Mouse (Mus musculus) heart, adult 18-20 months (tissue): ENCODE measurements around the gene Cnnm4. TPM values are rescaled to one million over a fixed set of nuclear protein-coding genes. Genes with fewer than 3 reads are reported as not detected.

ENCODE experiments used
- DNase-seq, 2 experiments: peaks; one replicate each; pipeline ENCODE4 v3.0.0; 2021 to 2022; ENCODE audit warnings: mixed read lengths in 1 of 2
- long read RNA-seq, 2 experiments: library from polyadenylated mRNA; stranded (forward); transcript quantifications; one replicate each; pipeline ENCODE4 v2.0.0; 2021
- total RNA-seq, 2 experiments: library from RNA; stranded (reverse); gene quantifications; 2 replicates each; pipeline ENCODE4 v1.2.3; 2021

Gene Cnnm4
- 1 to 10 TPM; 3.8 to 4.3 TPM for total RNA-seq
- long read RNA-seq, experiment 1: 0 reads
- long read RNA-seq, experiment 2: 0 reads

DNA sequence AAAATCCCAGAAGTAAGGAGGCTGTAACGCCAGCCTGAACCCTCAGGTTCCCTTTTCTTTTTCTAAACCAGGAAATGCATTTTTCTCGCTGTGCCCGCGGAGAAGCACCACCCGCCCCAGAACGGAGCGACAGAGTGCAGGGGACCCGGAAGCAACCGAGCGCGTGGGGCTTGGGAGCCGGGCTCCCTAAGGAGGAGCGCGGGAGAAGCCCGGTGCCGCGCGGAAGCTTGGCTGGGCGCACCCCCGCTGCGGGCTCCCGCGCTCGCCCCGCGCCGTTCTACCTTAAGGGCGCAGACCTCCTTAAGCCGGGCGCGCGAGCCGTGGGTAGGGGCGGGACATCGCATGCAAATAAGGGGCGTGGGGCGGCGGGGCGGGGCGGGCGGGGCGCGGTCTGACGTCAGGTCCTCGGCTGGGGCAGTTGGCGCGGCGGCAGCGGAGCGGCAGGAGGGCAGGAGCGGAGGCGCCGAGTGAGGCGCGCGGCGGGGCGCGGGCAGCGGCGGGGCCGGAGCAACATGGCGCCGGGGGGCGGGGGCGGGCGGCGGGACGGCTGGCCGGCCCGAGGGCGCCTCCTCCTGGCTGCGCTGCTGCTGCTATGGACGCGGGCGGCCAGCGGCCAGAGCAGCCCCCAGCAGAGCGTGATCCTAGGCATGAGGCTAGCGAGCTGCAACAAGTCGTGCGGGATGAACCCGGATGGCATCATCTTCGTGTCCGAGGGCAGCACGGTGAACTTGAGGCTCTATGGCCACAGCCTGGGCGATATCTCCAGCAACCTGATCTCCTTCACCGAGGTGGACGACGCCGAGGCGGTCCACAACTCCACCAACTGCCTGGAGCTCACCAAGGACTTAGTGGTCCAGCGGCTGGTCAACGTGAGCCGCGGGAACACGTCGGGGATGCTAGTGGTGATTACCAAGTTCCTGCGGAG lies at the start of gene Cnnm4:
Cnnm4 (plus strand) TSS at position 440 of the 925 bp plus-strand sequence.
- peak; percentile 88 to 92 for DNase-seq

- DNase-seq: no peak
Observed at GRCm38 (mm10) chr1:36429511-36429910, 41.9 kb upstream of the Cnnm4 start.

DNA sequence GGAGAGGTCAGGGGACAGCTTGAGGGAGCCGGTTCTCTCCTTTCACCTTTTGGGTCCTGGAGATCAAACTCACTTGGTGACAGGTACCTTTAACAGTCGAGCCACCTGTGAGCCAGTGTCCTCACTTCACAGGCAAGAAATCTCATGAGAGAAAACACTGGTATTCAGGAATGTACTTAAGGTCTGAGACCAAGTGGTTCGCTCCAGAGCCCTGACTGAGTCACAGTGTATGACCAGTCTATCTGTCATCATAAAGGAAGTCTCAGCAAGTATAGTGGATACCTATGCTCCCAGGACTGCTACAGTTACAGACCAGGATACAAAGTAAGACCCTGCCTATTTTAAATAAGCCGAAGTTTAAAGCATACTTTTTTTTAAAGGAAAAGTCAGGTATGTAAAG lies 38.4 kb upstream of the Cnnm4 start:
- DNase-seq: no peak

DNA sequence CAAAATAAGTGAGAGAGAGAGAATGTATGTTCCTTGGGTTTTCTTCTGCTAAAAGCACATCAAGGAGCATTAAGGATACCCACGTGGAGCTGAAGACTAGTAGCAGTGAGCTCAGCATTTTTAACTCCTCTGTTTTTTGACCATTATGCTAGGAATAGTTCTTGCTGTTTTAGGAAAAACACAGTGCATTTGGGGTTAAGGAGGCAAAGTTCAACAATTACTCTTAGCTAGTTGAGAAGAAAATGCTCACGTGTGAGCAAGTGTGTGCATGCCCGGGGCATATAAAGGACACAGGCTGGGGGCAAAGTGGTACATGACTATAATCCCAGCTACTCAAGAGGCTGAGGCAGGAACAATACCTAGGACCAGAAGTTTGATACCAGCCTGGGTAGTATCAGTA lies 37.8 kb upstream of the Cnnm4 start:
- DNase-seq: no peak

DNA sequence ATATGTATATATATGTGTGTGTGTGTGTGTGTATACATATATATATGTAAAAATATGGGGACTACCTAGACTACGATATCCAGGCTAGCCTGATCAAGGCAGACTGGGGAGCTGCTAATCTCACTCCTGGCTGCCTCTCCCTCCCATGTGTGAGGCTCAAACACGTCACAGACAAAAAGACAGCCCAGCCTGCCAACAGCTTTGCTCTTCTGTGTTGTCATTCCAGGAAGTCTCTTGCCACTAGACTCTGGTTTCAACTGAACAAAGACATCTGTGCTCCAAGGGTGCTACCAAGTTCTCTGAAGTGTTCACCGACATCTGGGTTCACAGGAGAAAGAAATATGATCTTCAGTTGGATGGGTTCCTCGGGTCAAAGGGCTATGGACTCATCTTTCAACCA lies 36.3 kb upstream of the Cnnm4 start:
- no peak for DNase-seq

GRCm38 (mm10) chr1:36436515-36436914 lies 34.9 kb upstream of the Cnnm4 start:
- no peak for DNase-seq

- DNase-seq: no peak
Observed at GRCm38 (mm10) chr1:36437223-36437622, 34.2 kb upstream of the Cnnm4 start.

DNA sequence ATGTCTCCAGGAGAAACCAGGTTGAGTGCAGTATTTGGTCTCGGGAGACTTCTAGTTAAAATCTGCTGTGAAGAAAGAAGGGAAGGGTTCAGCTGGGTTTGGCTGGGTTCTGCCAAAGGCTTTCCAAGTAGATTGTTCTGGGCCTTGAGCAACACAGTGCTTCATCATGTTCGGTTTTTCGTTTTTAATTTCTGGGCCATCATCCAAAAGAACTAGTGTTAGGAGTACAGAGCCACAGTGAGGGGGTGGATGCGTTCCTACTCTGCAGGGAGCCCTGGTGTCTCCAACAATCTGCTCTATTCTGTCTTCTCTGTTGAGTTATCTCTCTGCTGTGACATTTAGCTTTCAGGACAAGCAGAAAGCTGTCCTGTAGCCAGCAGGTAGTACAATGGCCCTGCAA lies 30.3 kb upstream of the Cnnm4 start:
- DNase-seq: peak; percentile 56 to 73

DNA sequence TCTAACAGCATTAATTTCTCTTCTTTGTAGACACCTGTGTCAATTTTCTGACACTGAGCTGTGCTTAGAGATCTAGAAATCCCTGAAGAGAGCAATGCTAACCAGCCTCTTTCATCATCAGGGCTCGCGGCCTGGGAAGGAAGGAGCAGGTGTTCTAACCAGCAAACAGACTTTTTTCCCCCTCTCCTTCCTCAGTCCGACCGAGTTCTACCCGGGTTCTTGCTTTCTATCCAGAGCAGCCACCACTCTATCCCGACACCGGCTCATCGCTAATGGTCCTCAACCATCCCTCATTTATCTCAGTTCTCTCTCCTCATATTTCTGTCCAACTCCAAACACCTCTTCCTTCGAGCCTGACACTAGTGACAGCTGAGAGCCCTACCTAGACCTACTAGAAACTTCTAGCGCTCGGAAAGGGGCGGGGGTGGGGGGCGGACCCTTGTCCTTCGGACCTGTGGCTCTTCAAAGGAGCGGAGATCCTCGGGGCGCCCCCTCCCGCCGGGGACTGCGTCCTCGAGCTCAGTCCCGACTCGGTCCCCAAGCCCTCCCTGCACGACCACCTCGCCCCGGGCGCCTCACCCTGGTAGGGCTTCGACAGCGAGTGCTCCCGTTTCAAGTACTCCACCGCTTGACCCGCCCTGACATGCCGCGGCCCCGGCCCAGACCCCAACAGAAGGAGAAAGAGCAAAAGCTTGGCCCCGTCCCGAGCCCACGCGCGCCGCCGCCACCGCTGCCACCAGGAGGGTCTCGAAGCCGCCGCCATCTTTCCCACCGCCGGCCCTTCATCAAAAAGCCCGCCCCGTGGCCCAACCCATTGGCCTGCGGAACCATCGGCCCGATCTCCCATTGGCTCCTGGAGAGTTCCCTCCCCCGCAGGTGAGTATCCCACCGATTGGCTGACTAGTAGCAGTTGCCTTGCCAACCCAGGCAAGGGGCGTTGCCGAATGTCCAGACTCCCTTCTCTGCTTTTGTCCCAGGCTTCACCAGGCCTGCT lies 26.7 kb upstream of the Cnnm4 start, which contains the start of gene Lman2l:
Lman2l (minus strand) TSS at position 801 of the 994 bp plus-strand sequence.
- peak; percentile 96 to 97 for DNase-seq

- DNase-seq: no peak
Observed at GRCm38 (mm10) chr1:36445508-36445907, 25.9 kb upstream of the Cnnm4 start.

GRCm38 (mm10) chr1:36446106-36446824 lies 25.2 kb upstream of the Cnnm4 start:
- no peak for DNase-seq

- DNase-seq: no peak
Observed at GRCm38 (mm10) chr1:36446841-36447240, 24.6 kb upstream of the Cnnm4 start.

GRCm38 (mm10) chr1:36454055-36454815 lies 17.2 kb upstream of the Cnnm4 start:
- DNase-seq: no peak

DNA sequence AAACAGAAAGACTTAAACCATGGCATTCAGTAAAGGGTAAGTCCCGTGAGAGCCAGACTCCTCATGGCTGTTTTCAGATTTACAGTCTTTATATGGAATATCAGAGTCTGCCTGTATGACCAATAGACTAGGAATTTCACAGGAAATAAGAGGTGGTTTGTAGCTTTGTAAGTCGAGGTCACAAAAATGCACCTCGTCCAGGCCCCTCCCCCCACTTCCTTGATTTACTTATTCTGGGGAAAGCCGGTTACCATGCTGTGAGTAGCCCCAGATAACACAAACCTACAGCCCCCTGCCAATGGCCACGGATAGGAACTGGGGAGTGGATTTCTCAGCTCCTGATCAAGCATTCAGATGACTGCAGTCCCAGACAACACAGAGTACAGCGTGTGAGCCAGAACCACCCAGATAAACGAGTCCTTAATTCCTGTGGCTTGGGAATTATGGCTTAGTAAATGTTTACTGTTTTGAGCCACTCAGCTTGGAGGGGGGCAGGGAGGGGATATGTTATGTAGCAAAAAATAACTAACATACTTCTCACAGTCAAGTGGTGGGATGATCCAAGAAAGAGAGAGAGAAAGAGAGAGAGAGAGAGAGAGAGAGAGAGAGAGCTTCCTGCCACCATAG lies 13.9 kb upstream of the Cnnm4 start:
- no peak for DNase-seq

- DNase-seq: no peak
Observed at GRCm38 (mm10) chr1:36458169-36458568, 13.3 kb upstream of the Cnnm4 start.

DNA sequence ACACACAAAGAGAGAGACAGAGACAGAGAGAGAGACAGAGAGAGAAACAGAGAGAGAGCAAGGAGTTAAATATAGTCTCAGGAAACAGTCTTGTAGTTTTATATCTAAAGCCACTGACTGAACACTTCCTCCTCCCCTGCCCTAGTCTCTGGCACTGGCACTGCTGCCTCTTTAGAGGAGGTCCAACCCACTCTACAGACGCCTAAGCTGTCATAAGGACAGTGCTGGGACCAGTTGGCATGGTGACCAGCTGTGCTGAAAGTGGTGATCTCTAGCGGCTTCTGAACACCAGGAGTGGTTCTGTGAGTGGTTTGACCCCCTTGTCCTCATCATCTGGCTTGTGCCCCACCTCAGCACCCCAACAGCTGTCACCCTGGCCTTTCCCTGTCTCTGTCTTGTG lies 9.6 kb upstream of the Cnnm4 start:
- no peak for DNase-seq

- DNase-seq: no peak
Observed at GRCm38 (mm10) chr1:36465641-36466160, 5.7 kb upstream of the Cnnm4 start.

DNA sequence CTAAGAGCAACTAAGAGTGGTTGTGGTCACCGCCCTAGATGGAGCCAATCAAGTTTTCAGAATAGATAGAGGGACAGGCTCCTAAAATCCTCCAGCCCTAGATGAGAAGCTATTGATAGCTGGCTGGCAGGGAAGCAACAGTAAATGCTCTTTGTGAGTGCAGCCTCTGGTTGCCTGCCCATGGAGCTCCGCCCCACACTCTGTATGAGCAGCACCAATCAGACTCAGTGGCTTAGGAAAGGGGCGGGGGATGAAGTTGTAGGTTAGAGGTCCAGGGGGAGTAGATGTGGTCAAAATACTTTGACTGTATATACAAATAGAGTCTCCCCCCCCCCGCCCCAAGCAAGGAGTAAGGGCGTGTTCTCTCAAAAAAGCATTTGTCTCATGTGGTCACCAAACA lies 4.0 kb upstream of the Cnnm4 start:
- DNase-seq: no peak

DNA sequence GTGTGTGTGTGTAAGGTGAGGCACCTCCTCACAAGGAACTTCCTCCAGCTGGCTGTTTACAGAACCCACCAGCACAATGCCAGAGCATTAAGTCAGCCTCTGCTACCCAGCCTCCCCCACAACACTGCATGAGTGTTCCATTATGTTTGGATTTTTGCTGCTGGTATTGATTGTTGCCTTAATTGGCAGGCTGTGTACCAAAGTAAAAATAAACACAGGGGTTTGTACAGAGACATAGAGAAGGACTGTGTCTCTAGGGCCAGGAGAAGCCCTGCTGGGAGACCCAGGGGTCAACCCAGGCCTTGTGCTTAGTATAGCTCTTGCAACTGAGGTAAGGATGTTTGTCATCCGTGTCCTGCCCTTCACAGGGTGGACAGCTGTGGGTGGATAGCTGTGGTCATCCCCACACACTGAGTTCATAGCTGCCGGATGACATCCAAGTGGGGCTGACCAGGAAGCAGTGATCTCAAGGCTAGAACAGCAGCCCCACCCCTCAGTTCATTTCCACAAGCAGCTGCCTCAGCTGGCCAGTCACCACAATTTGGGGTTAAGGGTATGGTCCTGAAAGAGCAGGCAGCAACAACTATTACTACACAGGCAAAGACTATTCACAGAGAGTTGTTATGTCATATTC lies 1.5 kb upstream of the Cnnm4 start:
- DNase-seq: peak in 1 of 2 experiments; percentile 59

DNA sequence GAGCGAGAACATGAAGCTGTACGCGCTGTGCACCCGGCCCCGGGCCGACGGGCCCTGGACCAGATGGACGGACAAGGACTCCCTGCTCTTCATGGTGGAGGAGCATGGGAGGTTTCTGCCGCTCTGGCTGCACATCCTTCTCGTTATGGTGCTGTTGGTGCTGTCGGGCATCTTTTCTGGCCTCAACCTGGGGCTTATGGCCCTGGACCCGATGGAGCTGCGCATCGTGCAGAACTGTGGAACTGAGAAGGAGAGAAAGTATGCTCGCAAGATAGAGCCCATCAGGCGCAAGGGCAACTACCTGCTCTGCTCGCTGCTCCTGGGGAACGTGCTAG lies 653 bp downstream of the Cnnm4 start:
- DNase-seq: no peak
